In genomic region chr10:80695801-80696501, GRCm38 (mm10) we compare ENCODE assay signal across 1 mouse cellular context.
A peak's percentile ranks its signal among the peaks of the same experiment; 100 is the strongest.
TF ChIP-seq lines count a peak whose summit lies in the region.

No protein-coding gene starts in this region.

TF ChIP-seq in CH12.LX, 34 proteins besides CTCF, POLR2A, EP300 and RAD21:
- TF ChIP-seq MAFK (IDR thresholded peaks at IDR 0.05; ENCODE audit: insufficient replicate concordance, low read length) (peak; percentile 71; the same call in 1 of the 2 replicates), GABPA (IDR thresholded peaks at IDR 0.05; ENCODE audit: insufficient replicate concordance, low read depth, low read length) (no peak), ZC3H11A (IDR thresholded peaks at IDR 0.05; ENCODE audit: low read depth, low read length) (no peak; the same call in 1 of the 2 replicates), TBP (conservative IDR thresholded peaks at IDR 0.05; ENCODE audit: low read depth, low read length) (peak; percentile 67; the same call in 1 of the 2 replicates), PAX5 (IDR thresholded peaks at IDR 0.05; ENCODE audit: low read length) (no peak), USF1 (IDR thresholded peaks at IDR 0.05; ENCODE audit: low read depth, low read length) (peak; percentile 48), BHLHE40 (IDR thresholded peaks at IDR 0.05; ENCODE audit: low read depth, low read length) (peak; percentile 99), IRF4 (IDR thresholded peaks at IDR 0.05; ENCODE audit: low read depth, low read length) (peak; percentile 95), CHD1 (IDR thresholded peaks at IDR 0.05; ENCODE audit: low read depth, low read length) (peak; percentile 68; the same call in 1 of the 2 replicates), MAZ (IDR thresholded peaks at IDR 0.05; ENCODE audit: low read depth, low read length) (peak; percentile 93), RCOR1 (conservative IDR thresholded peaks at IDR 0.05; ENCODE audit: low read depth, low read length) (peak; percentile 94), JUND (conservative IDR thresholded peaks at IDR 0.05; ENCODE audit: low read depth, low read length) (peak; percentile 42), UBTF (IDR thresholded peaks at IDR 0.05; ENCODE audit: low read depth, low read length) (no peak; the same call in 1 of the 2 replicates), KAT2A (IDR thresholded peaks at IDR 0.05; ENCODE audit: insufficient replicate concordance, low read length) (0 out of 2 replicates have a peak, but pooled peaks have one; percentile 69), POLR2AphosphoS2 (IDR thresholded peaks at IDR 0.05; ENCODE audit: low read depth, low read length) (no peak), MYC (IDR thresholded peaks at IDR 0.05; ENCODE audit: low read depth, low read length) (peak; percentile 95), NRF1 (IDR thresholded peaks at IDR 0.05; ENCODE audit: low read depth, low read length) (peak; percentile 23; the same call in 1 of the 2 replicates), E2F4 (IDR thresholded peaks at IDR 0.05; ENCODE audit: insufficient replicate concordance, low read depth, low read length) (no peak), ELF1 (IDR thresholded peaks at IDR 0.05; ENCODE audit: low read depth, low read length) (no peak; the same call in 1 of the 2 replicates), USF2 (conservative IDR thresholded peaks at IDR 0.05; ENCODE audit: low read depth, low read length) (no peak; the same call in 1 of the 2 replicates), SIN3A (IDR thresholded peaks at IDR 0.05; ENCODE audit: low read length) (peak; percentile 89), CHD2 (IDR thresholded peaks at IDR 0.05; ENCODE audit: low read length) (peak; percentile 86), SMC3 (IDR thresholded peaks at IDR 0.05; ENCODE audit: low read depth, low read length) (no peak), MXI1 (IDR thresholded peaks at IDR 0.05; ENCODE audit: low read depth, low read length) (peak; percentile 65; the same call in 1 of the 2 replicates), ETS1 (conservative IDR thresholded peaks at IDR 0.05; ENCODE audit: low read depth, low read length) (peak; percentile 98), JUN (IDR thresholded peaks at IDR 0.05; ENCODE audit: insufficient read depth, low read depth, low read length) (peak; percentile 70), ZKSCAN1 (IDR thresholded peaks at IDR 0.05; ENCODE audit: borderline replicate concordance, low read depth, low read length) (no peak), MAX (IDR thresholded peaks at IDR 0.05; ENCODE audit: low read length) (peak; percentile 90), ZMIZ1 (IDR thresholded peaks at IDR 0.05; ENCODE audit: low read depth, low read length) (no peak; the same call in 1 of the 2 replicates), MEF2A (IDR thresholded peaks at IDR 0.05; ENCODE audit: borderline replicate concordance, low read depth, low read length) (peak; percentile 94), TCF12 (IDR thresholded peaks at IDR 0.05; ENCODE audit: low read depth, low read length) (peak; percentile 99), NELFE (IDR thresholded peaks at IDR 0.05; ENCODE audit: low read depth, low read length) (no peak; the same call in none of the 2 replicates), ZNF384 (IDR thresholded peaks at IDR 0.05; ENCODE audit: low read depth, low read length) (no peak), HCFC1 (IDR thresholded peaks at IDR 0.05; ENCODE audit: low read depth, low read length) (peak; percentile 43; the same call in 1 of the 2 replicates)
